ENCODE assay signal across 8 mouse cellular contexts in genomic region chr9:37552536-37553293, GRCm38 (mm10). TPM values are rescaled to one million over a fixed set of nuclear protein-coding genes. Genes with fewer than 3 reads are reported as not detected.
DNase-seq lines count a peak whose midpoint lies in the region; ATAC-seq lines count a peak whose summit lies in the region.

Gene Nrgn, minus strand, starts transcription at chr9:37552904.

- H3K9ac ChIP-seq in hindbrain, embryonic 15.5 days, result peak within 1 kb of the TSS; percentile 39; the same call in 1 of the 2 replicates

- H3K27me3 ChIP-seq in hindbrain, embryonic 15.5 days, result peaks cover 69% of the 10 kb centered on the region

- peak within 1 kb of the TSS; percentile 46 for H3K4me3 ChIP-seq in hindbrain, embryonic 15.5 days

- 4% methylated on average over 31 of the region's 31 CpGs for WGBS in hindbrain, embryonic 15.5 days

- no peaks in the 10 kb centered on the region for H3K9me3 ChIP-seq in hindbrain, embryonic 15.5 days

- no peak within 1 kb of the TSS for H3K27ac ChIP-seq in hindbrain, embryonic 15.5 days (replicated peaks)

- ATAC-seq in hindbrain, embryonic 15.5 days (ENCODE audit: low FRiP score, low read depth), result peak; percentile 91

- DNase-seq in MN1 (ENCODE audit: low spot score), result peak; percentile 46
- peak; percentile 73 for DNase-seq in c-Kit-positive CD71-positive TER-119-positive erythroid progenitor cells, embryonic 14.5 days (ENCODE audit: low spot score)
- DNase-seq in frontal cortex, postnatal 36 days (ENCODE audit: low spot score in 2 of 2), result peak; percentile 84 to 91
- DNase-seq in left cerebral cortex, adult 18-20 months (ENCODE audit: low spot score in 2 of 2), result peak; percentile 89 to 93
- DNase-seq in lung, postnatal 36 days, result peak; percentile 90
- DNase-seq in right cerebral cortex, adult 2 months (ENCODE audit: low spot score in 2 of 2), result peak; percentile 90
- peak; percentile 72 for DNase-seq in urinary bladder, postnatal 25 days (ENCODE audit: low spot score)

- peak within 1 kb of the TSS; percentile 97 for H3K4me2 ChIP-seq in hindbrain, embryonic 15.5 days

- H3K36me3 ChIP-seq in hindbrain, embryonic 15.5 days, result no peaks in the 10 kb centered on the region

- peaks cover 15% of the 10 kb centered on the region for H3K4me1 ChIP-seq in hindbrain, embryonic 15.5 days (replicated peaks)

RNA-seq across cellular contexts. Expression of gene Nrgn, which starts in this region (rescaled TPM):
- polyA plus RNA-seq in hindbrain, embryonic 15.5 days (2015; fragmentation: Nextera tagmentation; extraction: Ambion mirVana), result 4.1 and 5.0 TPM in 2 replicates
- 1,000 to 10,000 TPM; 1,653 to 1,729 TPM for total RNA-seq in left cerebral cortex, adult 18-20 months (2021)
